In genomic region chr5:9033843-9034242, GRCm38 (mm10) we compare ENCODE assay signal across 14 mouse cellular contexts.
"Had no signal": no experiment of that assay in that cellular context is flagged by ENCODE, and none has a peak within 500 bp of the region (broad histone marks: within the 10 kb centered on the region; RNA-seq: fewer than 3 reads in every experiment).

No protein-coding gene starts in this region.

- DNase-seq: lung, adult 18-20 months; lung, postnatal 36 days; midbrain, embryonic 14.5 days; right cerebral cortex, adult 18-20 months; right cerebral cortex, postnatal 25 days; thymus, postnatal 4 days had no signal

- ATAC-seq: hindbrain, postnatal 0 days had no signal

- H3K4me1 ChIP-seq: hindbrain, embryonic 13.5 days; limb, embryonic 12.5 days; midbrain, embryonic 10.5 days; neural tube, embryonic 15.5 days had no signal

- H3K27ac ChIP-seq: hindbrain, embryonic 13.5 days; hindbrain, postnatal 0 days; kidney, postnatal 0 days; left cerebral cortex, adult 2 months; limb, embryonic 12.5 days; midbrain, embryonic 10.5 days; neural tube, embryonic 15.5 days had no signal

- H3K36me3 ChIP-seq: hindbrain, embryonic 13.5 days; limb, embryonic 12.5 days; midbrain, embryonic 10.5 days; neural tube, embryonic 15.5 days had no signal

- H3K4me2 ChIP-seq: hindbrain, embryonic 13.5 days; limb, embryonic 12.5 days; neural tube, embryonic 15.5 days had no signal

- H3K9me3 ChIP-seq: hindbrain, embryonic 13.5 days; limb, embryonic 12.5 days; midbrain, embryonic 10.5 days; neural tube, embryonic 15.5 days had no signal

- H3K27me3 ChIP-seq: hindbrain, embryonic 13.5 days; limb, embryonic 12.5 days; neural tube, embryonic 15.5 days had no signal

- H3K4me3 ChIP-seq: hindbrain, embryonic 13.5 days; left cerebral cortex, adult 2 months; limb, embryonic 12.5 days; midbrain, embryonic 10.5 days; myocyte; neural tube, embryonic 15.5 days had no signal

- H3K9ac ChIP-seq: hindbrain, embryonic 13.5 days; limb, embryonic 12.5 days; neural tube, embryonic 15.5 days had no signal
